Mouse (Mus musculus): ENCODE data around the gene Bcl7c. TPM values are rescaled to one million over a fixed set of nuclear protein-coding genes. Genes with fewer than 3 reads are reported as not detected.

The Bcl7c gene
- total RNA-seq, 2 experiments from 2014 or later = 38.6 TPM

Small RNA genes lying within 50 kb of the gene (microRNA-seq; reads per million reads assigned to microRNA genes)
- gene Mir762 = 0 reads per million in 2 experiments

Other genes with a start within 250 kb of the Bcl7c start
- gene Prr14, start 249.3 kb downstream of the Bcl7c start, total RNA-seq (2021) = 10 to 100 TPM; 31.6 to 34.8 TPM
- gene Fbrs, start 229.7 kb downstream of the Bcl7c start, total RNA-seq (2021) = 10 to 100 TPM; 60.0 to 63.1 TPM
- gene Srcap, start 196.9 kb downstream of the Bcl7c start, total RNA-seq (2021) = 100 to 1,000 TPM; 109 to 111 TPM
- gene Gm42715, start 189.3 kb downstream of the Bcl7c start, total RNA-seq (2021) = 10 to 100 TPM; 11.2 to 19.2 TPM
- 1 to 10 TPM in 1 of 2 experiments, under 1 TPM in 1; 0.80 to 2.4 TPM for gene Tmem265, start 147.5 kb downstream of the Bcl7c start, total RNA-seq (2021)
- gene Phkg2, start 135.6 kb downstream of the Bcl7c start, total RNA-seq (2021) = 10 to 100 TPM; 69.4 to 76.3 TPM
- gene Ccdc189, start 120.3 kb downstream of the Bcl7c start, total RNA-seq (2021) = 10 to 100 TPM; 10.5 to 11.2 TPM
- 10 to 100 TPM; 70.6 to 71.3 TPM for gene Rnf40, start 120.2 kb downstream of the Bcl7c start, total RNA-seq (2021)
- 10 to 100 TPM; 25.1 to 31.8 TPM for gene Zfp629, start 93.1 kb downstream of the Bcl7c start, total RNA-seq (2021)
- gene Ctf1, start 3.8 kb upstream of the Bcl7c start, total RNA-seq (2021) = 1 to 10 TPM; 4.3 to 5.3 TPM
- not detected for gene Ctf2, start 23.2 kb upstream of the Bcl7c start, total RNA-seq (2021)
- gene Fbxl19, start 35.6 kb upstream of the Bcl7c start, total RNA-seq (2021) = 10 to 100 TPM; 86.8 to 92.2 TPM
- 10 to 100 TPM; 18.5 to 19.1 TPM for gene Orai3, start 60.9 kb upstream of the Bcl7c start, total RNA-seq (2021)
- gene Setd1a, start 67.7 kb upstream of the Bcl7c start, total RNA-seq (2021) = 10 to 100 TPM; 35.5 to 40.3 TPM
- 1 to 10 TPM; 2.9 to 4.6 TPM for gene Gm49388, start 76.7 kb upstream of the Bcl7c start, total RNA-seq (2021)
- gene Hsd3b7, start 91.7 kb upstream of the Bcl7c start, total RNA-seq (2021) = 1 to 10 TPM; 4.8 to 5.1 TPM
- gene Stx4a, start 115.4 kb upstream of the Bcl7c start, total RNA-seq (2021) = 10 to 100 TPM; 46.9 to 53.6 TPM
- 100 to 1,000 TPM; 292 to 296 TPM for gene Stx1b, start 115.6 kb upstream of the Bcl7c start, total RNA-seq (2021)
- 10 to 100 TPM; 28.6 to 30.2 TPM for gene Zfp646, start 167.3 kb upstream of the Bcl7c start, total RNA-seq (2021)
- 10 to 100 TPM; 22.9 to 25.3 TPM for gene Zfp668, start 167.9 kb upstream of the Bcl7c start, total RNA-seq (2021)
- 1 to 10 TPM in 1 of 2 experiments, under 1 TPM in 1; 0.96 to 1.1 TPM for gene Prss53, start 182.0 kb upstream of the Bcl7c start, total RNA-seq (2021)
- not detected for gene Gm21974, start 186.5 kb upstream of the Bcl7c start, total RNA-seq (2021)
- 10 to 100 TPM; 25.0 to 26.3 TPM for gene Vkorc1, start 186.7 kb upstream of the Bcl7c start, total RNA-seq (2021)
- 10 to 100 TPM; 45.9 to 48.6 TPM for gene Bckdk, start 195.1 kb upstream of the Bcl7c start, total RNA-seq (2021)
- 10 to 100 TPM; 25.8 to 28.2 TPM for gene Kat8, start 203.6 kb upstream of the Bcl7c start, total RNA-seq (2021)
- 1 to 10 TPM; 1.7 to 1.8 TPM for gene Prss8, start 221.2 kb upstream of the Bcl7c start, total RNA-seq (2021)
- gene Prss36, start 237.8 kb upstream of the Bcl7c start, total RNA-seq (2021) = 10 to 100 TPM; 15.0 to 17.0 TPM

All from layer of hippocampus, postnatal 10 days (tissue).